Mouse (Mus musculus) skeletal muscle tissue, adult 2 months (tissue): Measurements from ENCODE around the gene Olfr1193.
"Not testable (repeated sequence)": the region's sequence is repeated elsewhere in the genome, so short reads cannot be mapped to it uniquely, and the experiment has no call there.

Experiments used
- DNase-seq: peaks from one replicate; pipeline ENCODE4 v3.0.0-alpha.2; 2012; ENCODE audit warnings: low read depth, low spot score

Olfr1193 gene

DNA sequence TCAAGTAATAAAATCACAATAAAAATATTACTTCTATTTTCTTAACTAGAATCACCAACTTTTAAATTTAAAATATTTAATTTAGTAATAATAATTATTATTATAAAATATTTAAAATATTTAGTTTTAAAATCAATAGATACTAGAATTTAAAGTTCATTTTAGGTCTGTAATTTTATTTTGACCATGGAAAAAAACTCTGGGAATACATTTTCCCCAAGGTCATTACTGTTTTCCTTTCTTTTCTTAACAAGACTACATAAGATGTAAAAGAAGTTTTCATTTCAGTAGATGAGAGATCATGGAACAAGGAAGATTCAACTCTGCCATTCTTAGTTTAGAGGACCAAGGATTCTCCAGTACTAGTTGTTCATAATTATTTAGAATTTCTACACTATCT lies at the start of gene Olfr1193:
Gene Olfr1193 (plus strand): TSS at position 301 of the 400 bp plus-strand sequence.
- DNase-seq: not testable (repeated sequence)

DNA sequence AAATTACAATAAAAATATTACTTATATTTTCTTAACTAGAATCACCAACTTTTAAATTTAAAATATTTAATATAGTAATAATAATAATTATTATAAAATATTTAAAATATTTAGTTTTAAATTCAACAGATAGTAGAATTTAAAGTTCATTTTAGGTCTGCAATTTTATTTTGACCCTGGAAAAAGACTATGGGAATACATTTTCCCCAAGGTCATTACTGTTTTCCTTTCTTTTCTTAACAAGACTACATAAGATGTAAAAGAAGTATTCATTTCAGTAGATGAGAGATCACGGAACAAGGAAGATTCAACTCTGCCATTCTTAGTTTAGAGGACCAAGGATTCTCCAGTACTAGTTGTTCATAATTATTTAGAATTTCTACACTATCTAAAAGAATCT lies 35.2 kb upstream of the Olfr1193 start, which contains the start of gene Olfr1191-ps1:
Gene Olfr1191-ps1 (plus strand): TSS at position 301 of the 400 bp plus-strand sequence.
- DNase-seq: not testable (repeated sequence)

DNA sequence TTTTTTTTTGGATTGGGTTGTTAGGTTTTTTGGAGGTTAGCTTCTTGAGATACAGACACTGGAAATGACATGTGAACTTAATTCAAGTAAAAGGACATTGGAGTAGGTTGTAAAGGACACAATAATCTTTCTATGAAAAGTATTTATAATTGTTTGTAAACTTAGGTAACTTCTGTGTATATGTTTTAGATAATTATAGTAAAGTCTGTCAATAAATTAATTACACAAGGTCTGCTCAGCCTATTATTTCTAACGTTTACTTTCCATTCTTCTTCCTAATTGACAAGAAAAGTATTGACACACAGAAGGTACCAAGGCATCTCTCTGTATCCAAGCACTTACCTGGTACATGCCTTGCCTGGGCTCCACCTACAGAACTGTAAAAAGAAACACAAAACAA lies 27.2 kb upstream of the Olfr1193 start, which contains the start of gene Olfr1192-ps1:
Gene Olfr1192-ps1 (plus strand): TSS at position 301 of the 400 bp plus-strand sequence.
- DNase-seq: no peak

DNA sequence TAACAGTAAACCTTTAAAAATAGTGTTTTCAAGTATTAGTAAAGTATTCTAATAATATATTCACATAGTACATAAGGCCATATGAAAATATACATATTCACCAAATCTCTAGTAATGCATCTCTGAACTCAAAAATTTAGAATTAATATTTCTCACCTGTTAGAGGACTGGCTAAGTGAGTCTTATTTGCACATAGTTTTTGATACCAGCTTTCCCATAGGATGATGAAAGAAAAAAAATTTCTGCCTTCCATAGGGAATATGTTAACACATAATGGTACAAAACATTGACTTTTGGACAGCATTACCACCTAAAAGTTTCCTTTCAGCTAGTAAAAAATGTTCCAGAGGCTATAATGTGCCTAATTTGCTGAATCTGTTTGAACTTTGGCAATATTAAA lies 13.7 kb downstream of the Olfr1193 start, which contains the start of gene Olfr1195:
Gene Olfr1195 (minus strand): TSS at position 101 of the 400 bp plus-strand sequence.
- no peak for DNase-seq

DNA sequence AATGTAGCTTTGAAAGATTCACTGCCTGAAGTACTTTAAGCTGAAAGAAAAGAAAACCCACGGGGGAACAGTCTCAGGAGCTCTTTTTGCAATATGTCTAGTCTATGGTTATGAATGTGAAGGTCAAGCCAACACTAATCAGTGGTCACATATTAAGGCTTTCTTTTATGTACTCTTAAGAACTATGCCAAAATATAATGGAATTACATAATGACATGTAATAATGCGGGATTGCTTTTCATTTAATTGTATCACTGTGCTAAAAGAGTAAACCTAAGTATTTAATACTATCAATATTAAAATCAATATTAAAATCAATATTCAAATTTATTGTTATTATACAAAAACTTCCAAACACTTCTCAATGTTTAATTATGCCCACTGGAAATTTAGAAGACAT lies 29.1 kb downstream of the Olfr1193 start, which contains the start of gene Olfr1196:
Gene Olfr1196 (minus strand): TSS at position 101 of the 400 bp plus-strand sequence.
- no peak for DNase-seq
